ENCODE assay signal across 13 mouse cellular contexts in genomic region chr6:56818436-56819123, GRCm38 (mm10).
"Had no signal": no experiment of that assay in that cellular context is flagged by ENCODE, and none has a peak within 500 bp of the region (broad histone marks: within the 10 kb centered on the region; RNA-seq: fewer than 3 reads in every experiment).

No protein-coding gene starts in this region.

- H3K9me3 ChIP-seq: limb, embryonic 10.5 days; liver, embryonic 12.5 days; neural tube, embryonic 15.5 days had no signal

- H3K4me3 ChIP-seq: layer of hippocampus, adult 2 months; limb, embryonic 10.5 days; liver, embryonic 12.5 days; myocyte; neural tube, embryonic 15.5 days had no signal

- H3K4me2 ChIP-seq: liver, embryonic 12.5 days; neural tube, embryonic 15.5 days had no signal

- H3K4me1 ChIP-seq: limb, embryonic 10.5 days; neural tube, embryonic 15.5 days had no signal

- DNase-seq: kidney, adult 11 months; kidney, adult 9 months; kidney, postnatal 4 days; midbrain, embryonic 14.5 days; right cerebral cortex, adult 18-20 months; right cerebral cortex, postnatal 25 days; thymus, postnatal 36 days had no signal

- H3K36me3 ChIP-seq: limb, embryonic 10.5 days; liver, embryonic 12.5 days; neural tube, embryonic 15.5 days had no signal

- ATAC-seq: liver, embryonic 12.5 days had no signal

- H3K9ac ChIP-seq: liver, embryonic 12.5 days; neural tube, embryonic 15.5 days had no signal

- H3K27me3 ChIP-seq: liver, embryonic 12.5 days; neural tube, embryonic 15.5 days had no signal

- H3K27ac ChIP-seq: kidney, postnatal 0 days; layer of hippocampus, adult 2 months; limb, embryonic 10.5 days; liver, embryonic 12.5 days; neural tube, embryonic 15.5 days had no signal
